Mouse (Mus musculus): ENCODE data around the gene Cep152. TPM values are rescaled to one million over a fixed set of nuclear protein-coding genes. Genes with fewer than 3 reads are reported as not detected.

Gene Cep152
- polyA plus RNA-seq, 1 experiment from 2014 or later, result 2.4 TPM

DNA sequence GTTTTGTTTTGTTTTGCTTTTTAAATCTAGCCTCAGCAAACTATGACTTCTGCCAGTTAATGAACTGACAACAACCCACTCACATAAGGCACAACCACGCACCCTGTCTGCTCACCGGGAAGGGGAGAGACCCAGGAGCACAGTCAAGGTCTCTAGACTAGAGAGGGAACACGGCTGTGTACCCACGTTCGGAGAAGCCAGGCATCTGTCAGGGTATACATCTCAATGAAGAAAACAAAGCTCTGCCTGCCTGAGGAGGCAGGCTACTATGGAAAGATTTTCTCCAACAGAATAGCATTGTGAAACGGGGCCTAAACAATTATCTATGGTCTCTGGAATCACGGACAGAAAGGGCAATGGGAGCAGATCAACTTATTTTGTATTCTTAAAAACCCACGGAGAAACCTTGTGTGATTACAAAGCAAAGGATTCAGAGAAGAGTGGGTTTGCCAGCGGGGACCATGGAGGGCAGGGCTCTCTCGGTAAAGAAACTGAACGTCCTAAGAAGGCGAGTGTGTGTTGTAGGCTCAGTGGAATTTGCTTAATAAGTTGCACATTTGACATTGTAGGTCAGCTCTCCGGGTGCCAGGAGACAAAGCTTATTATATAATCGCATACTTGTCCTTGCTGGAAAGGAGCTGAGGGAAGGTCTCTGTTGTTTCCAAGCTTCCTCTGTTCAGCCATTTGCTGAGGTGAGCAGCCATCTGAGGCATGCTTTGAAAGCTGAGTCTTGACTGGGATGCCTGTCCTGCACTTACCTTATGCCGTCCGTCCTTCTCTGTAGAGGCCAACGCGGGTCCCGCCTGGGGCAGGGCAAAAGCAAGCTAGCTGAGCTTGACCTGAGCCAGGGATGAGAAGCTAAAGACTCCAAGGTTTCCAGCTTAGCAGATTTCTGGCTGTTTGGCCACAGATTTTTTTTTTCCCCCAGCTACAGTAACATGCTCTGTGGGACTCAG, 66.0 kb downstream of the Cep152 start:
- 81% methylated on average over 19 of the region's 19 CpGs for WGBS
- TF ChIP-seq CTCF (IDR thresholded peaks at IDR 0.05; ENCODE audit: low read depth), result no peak
- H3K27ac ChIP-seq, result no peak overlapping the region
- H3K36me3 ChIP-seq (ENCODE audit: insufficient read depth, low read length), result no peaks in the 10 kb centered on the region
- no peak for ATAC-seq (replicated peaks; ENCODE audit: low FRiP score, low read depth)
- H3K9ac ChIP-seq (ENCODE audit: low read depth, low read length), result no peak overlapping the region
- H3K4me1 ChIP-seq (replicated peaks; ENCODE audit: insufficient read depth, low read length), result no peaks in the 10 kb centered on the region
- DNase-seq (ENCODE audit: low spot score), result no peak
- no peak overlapping the region for H3K4me2 ChIP-seq (ENCODE audit: low read length)
- no peaks in the 10 kb centered on the region for H3K9me3 ChIP-seq (replicated peaks; ENCODE audit: low read length)
- no peak overlapping the region for H3K4me3 ChIP-seq (replicated peaks; ENCODE audit: low read depth, low read length)
- H3K27me3 ChIP-seq (ENCODE audit: insufficient read depth, low read length), result no peaks in the 10 kb centered on the region

DNA sequence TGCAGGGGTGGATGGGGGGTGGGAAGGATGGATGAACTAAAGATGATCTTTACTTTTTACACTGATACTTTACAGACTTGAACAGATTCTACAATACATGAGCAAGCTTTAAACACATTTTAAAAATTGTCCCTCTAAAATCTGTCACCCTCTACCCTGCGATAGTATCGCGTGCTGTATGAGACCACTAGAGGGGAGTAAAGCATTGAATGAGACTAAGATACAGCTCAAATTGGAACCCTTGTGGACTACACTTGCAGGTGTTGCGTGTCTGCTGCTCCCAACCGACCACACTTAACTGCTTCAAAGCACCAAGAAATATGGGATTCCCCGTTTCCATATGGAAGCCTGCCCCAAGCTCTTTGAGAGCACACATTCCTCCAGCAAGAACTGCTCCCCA, 69.1 kb downstream of the Cep152 start:
- H3K4me2 ChIP-seq (ENCODE audit: low read length), result no peak overlapping the region
- H3K27ac ChIP-seq, result no peak overlapping the region

DNA sequence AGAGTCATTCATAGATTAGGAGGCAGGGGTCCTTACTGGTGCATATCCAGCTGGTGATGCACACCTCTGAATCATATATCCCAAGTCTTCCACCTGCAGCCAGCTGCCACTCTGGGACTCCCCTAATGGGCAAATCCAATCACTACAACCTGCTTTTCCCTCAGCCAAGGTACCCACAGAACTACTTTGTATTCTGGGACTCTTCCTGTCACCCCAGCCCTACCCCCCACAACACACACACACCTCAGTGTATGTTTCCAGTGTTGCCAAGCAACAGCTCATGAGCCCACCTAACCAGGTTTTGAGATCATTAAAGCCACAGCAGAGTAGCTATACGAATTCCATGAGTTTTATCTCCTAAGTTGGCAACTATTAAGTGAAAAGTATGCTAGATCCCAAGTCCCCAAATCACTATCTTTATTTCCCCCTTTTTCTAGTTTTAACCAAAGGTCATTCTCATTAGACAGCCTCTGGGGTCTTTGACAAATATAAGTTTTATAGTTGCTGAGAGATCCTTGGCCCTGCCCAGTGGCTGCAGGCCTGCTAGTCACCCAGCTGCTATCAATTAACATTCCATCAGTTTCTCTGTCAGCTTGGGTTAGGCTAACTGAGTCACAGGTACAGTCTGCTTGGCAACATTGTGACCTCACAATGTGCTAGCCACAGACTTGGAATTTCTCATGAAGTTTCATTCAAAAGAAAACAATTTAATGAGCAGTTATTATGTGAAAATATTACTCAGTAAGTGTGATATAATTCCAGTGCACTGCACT, 75.9 kb downstream of the Cep152 start:
- Histone ChIP-seq H3K4me2 (ENCODE audit: low read length) (no peak overlapping the region), H3K9ac (ENCODE audit: low read depth, low read length) (no peak overlapping the region), H3K27me3 (ENCODE audit: insufficient read depth, low read length) (no peaks in the 10 kb centered on the region), H3K4me3 (replicated peaks; ENCODE audit: low read depth, low read length) (no peak overlapping the region), H3K4me1 (replicated peaks; ENCODE audit: insufficient read depth, low read length) (no peaks in the 10 kb centered on the region), H3K36me3 (ENCODE audit: insufficient read depth, low read length) (no peaks in the 10 kb centered on the region), H3K9me3 (replicated peaks; ENCODE audit: low read length) (no peaks in the 10 kb centered on the region), H3K27ac (no peak overlapping the region)
- ATAC-seq (replicated peaks; ENCODE audit: low FRiP score, low read depth), result no peak
- 66% methylated on average over 1 of the region's 1 CpGs for WGBS
- TF ChIP-seq CTCF (IDR thresholded peaks at IDR 0.05; ENCODE audit: low read depth), result no peak
- no peak for DNase-seq (ENCODE audit: low spot score)

More for the DNA sequence above, 69.1 kb downstream of the Cep152 start:
- Histone ChIP-seq H3K9ac (ENCODE audit: low read depth, low read length) (no peak overlapping the region), H3K4me1 (replicated peaks; ENCODE audit: insufficient read depth, low read length) (no peaks in the 10 kb centered on the region), H3K36me3 (ENCODE audit: insufficient read depth, low read length) (no peaks in the 10 kb centered on the region), H3K4me3 (replicated peaks; ENCODE audit: low read depth, low read length) (no peak overlapping the region), H3K27me3 (ENCODE audit: insufficient read depth, low read length) (no peaks in the 10 kb centered on the region), H3K9me3 (replicated peaks; ENCODE audit: low read length) (no peaks in the 10 kb centered on the region)
- TF ChIP-seq CTCF (IDR thresholded peaks at IDR 0.05; ENCODE audit: low read depth), result peak; percentile 57
- no peak for ATAC-seq (replicated peaks; ENCODE audit: low FRiP score, low read depth)
- peak; percentile 47 for DNase-seq (ENCODE audit: low spot score)
- 68% methylated on average over 6 of the region's 6 CpGs for WGBS

DNA sequence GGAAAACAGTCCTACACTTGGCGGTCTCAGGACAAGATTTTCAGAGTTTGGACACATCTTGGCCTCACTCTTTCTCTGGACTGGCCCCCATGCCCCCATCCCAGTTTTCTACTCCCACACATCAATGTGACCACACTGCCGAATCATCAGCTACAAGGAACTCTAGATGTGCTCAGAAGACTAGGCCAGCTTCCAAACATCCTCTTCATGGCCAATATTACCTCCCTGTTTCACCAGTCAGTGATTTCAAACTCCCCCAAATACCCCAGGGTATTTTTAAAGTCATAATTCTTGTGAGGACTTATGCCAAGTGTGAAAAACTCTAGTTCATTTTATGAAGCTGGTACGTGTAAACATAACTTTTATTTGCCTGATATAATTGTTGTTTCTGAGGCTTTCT, 79.9 kb downstream of the Cep152 start:
- H3K9ac ChIP-seq (ENCODE audit: low read depth, low read length), result no peak overlapping the region
- WGBS, result 68% methylated on average over 3 of the region's 3 CpGs
- H3K27ac ChIP-seq, result no peak overlapping the region
- H3K27me3 ChIP-seq (ENCODE audit: insufficient read depth, low read length), result no peaks in the 10 kb centered on the region
- ATAC-seq (replicated peaks; ENCODE audit: low FRiP score, low read depth) (no peak), DNase-seq (ENCODE audit: low spot score) (no peak)
- H3K4me1 ChIP-seq (replicated peaks; ENCODE audit: insufficient read depth, low read length), result no peaks in the 10 kb centered on the region
- no peak overlapping the region for H3K4me3 ChIP-seq (replicated peaks; ENCODE audit: low read depth, low read length)
- H3K4me2 ChIP-seq (ENCODE audit: low read length), result no peak overlapping the region
- H3K36me3 ChIP-seq (ENCODE audit: insufficient read depth, low read length), result no peaks in the 10 kb centered on the region
- no peak for TF ChIP-seq CTCF (IDR thresholded peaks at IDR 0.05; ENCODE audit: low read depth)
- H3K9me3 ChIP-seq (replicated peaks; ENCODE audit: low read length), result no peaks in the 10 kb centered on the region

DNA sequence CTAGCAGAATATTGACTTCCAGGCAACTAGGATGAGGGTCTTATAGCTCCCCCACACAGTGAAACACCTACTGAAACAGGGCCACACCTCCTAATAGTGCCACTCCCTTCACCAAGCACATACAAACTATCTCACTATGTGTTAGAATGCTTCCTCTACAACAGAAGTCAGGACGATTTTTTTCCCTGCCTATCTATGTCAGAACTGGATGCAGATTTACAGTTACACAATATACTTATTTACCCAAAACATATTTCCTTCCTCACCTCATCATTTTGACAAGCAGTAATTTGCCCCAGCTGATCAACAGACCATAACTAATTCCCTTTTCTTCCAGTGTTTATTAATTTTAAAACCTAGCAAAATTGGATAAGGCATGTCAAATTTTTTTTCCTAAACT, 81.3 kb downstream of the Cep152 start:
- Histone ChIP-seq H3K9ac (ENCODE audit: low read depth, low read length) (no peak overlapping the region), H3K36me3 (ENCODE audit: insufficient read depth, low read length) (no peaks in the 10 kb centered on the region), H3K4me3 (replicated peaks; ENCODE audit: low read depth, low read length) (no peak overlapping the region), H3K9me3 (replicated peaks; ENCODE audit: low read length) (no peaks in the 10 kb centered on the region), H3K27ac (no peak overlapping the region), H3K4me2 (ENCODE audit: low read length) (no peak overlapping the region), H3K27me3 (ENCODE audit: insufficient read depth, low read length) (no peaks in the 10 kb centered on the region), H3K4me1 (replicated peaks; ENCODE audit: insufficient read depth, low read length) (no peaks in the 10 kb centered on the region)
- no peak for TF ChIP-seq CTCF (IDR thresholded peaks at IDR 0.05; ENCODE audit: low read depth)
- ATAC-seq (replicated peaks; ENCODE audit: low FRiP score, low read depth) (no peak), DNase-seq (ENCODE audit: low spot score) (no peak)
- 60% methylated on average over 1 of the region's 1 CpGs for WGBS

DNA sequence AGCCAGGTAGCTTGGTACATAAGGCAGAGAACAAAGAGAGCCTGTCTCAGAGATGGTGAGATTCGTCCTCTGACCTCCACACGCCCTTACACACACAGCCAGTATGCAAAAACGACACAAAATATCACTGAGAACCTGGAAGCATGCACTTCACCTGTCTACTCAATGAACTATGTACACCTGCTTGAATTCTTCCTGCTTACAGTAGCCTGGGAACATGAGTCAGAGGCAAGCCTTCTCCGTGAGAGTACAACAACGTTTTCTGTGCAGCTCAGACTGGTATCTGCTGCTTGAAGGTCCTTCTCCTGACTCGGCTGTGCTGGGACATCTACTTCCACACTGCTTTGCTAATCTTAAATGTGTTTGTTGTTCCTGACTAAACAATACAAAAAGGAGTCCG, 83.5 kb downstream of the Cep152 start:
- WGBS, result 79% methylated on average over 7 of the region's 7 CpGs

More for the DNA sequence above, 83.5 kb downstream of the Cep152 start:
- Histone ChIP-seq H3K9me3 (replicated peaks; ENCODE audit: low read length) (no peaks in the 10 kb centered on the region), H3K4me3 (replicated peaks; ENCODE audit: low read depth, low read length) (no peak overlapping the region), H3K4me1 (replicated peaks; ENCODE audit: insufficient read depth, low read length) (no peaks in the 10 kb centered on the region), H3K27me3 (ENCODE audit: insufficient read depth, low read length) (no peaks in the 10 kb centered on the region), H3K36me3 (ENCODE audit: insufficient read depth, low read length) (no peaks in the 10 kb centered on the region), H3K27ac (no peak overlapping the region), H3K9ac (ENCODE audit: low read depth, low read length) (no peak overlapping the region), H3K4me2 (ENCODE audit: low read length) (no peak overlapping the region)
- no peak for TF ChIP-seq CTCF (IDR thresholded peaks at IDR 0.05; ENCODE audit: low read depth)
- DNase-seq (ENCODE audit: low spot score) (no peak), ATAC-seq (replicated peaks; ENCODE audit: low FRiP score, low read depth) (no peak)

Data from kidney, postnatal 0 days (tissue).